Mouse (Mus musculus) cerebellum, adult 2 months (tissue): ENCODE measurements around the gene Blm. TPM values are rescaled to one million over a fixed set of nuclear protein-coding genes. Genes with fewer than 3 reads are reported as not detected.

ENCODE experiments used
- DNase-seq, 2 experiments: peaks; one replicate each; pipeline ENCODE4 v3.0.0; 2021
- H3K27ac ChIP-seq: fragments of 200-500 bp; 2 replicates; pipeline ENCODE4 v1.5.1; 2012; ENCODE audit warnings: low read length, control low read depth, inconsistent platforms; ENCODE audit not compliant: insufficient read depth
- H3K27me3 ChIP-seq: fragments of 200-500 bp; 2 replicates; pipeline ENCODE4 v1.6.1; 2012; ENCODE audit warnings: inconsistent platforms, mild to moderate bottlenecking, low read length, moderate library complexity; ENCODE audit not compliant: control insufficient read depth, insufficient read depth
- H3K4me1 ChIP-seq: fragments of 200-500 bp; 2 replicates; pipeline ENCODE4 v1.6.1; 2011; ENCODE audit warnings: low read length; ENCODE audit not compliant: control insufficient read depth, insufficient read depth
- H3K4me3 ChIP-seq: fragments of 200-500 bp; replicated peaks from 2 replicates; pipeline ENCODE3; 2011; ENCODE audit warnings: mild to moderate bottlenecking, low read depth, low read length, control low read depth; ENCODE audit not compliant: insufficient read depth
- CTCF ChIP-seq: fragments of 200-500 bp; IDR thresholded peaks from 2 replicates; pipeline ENCODE4 v1.5.1; 2011; ENCODE audit warnings: low read depth, mild to moderate bottlenecking, control low read depth, low read length, moderate library complexity, borderline replicate concordance; ENCODE audit not compliant: insufficient read depth
- POLR2A ChIP-seq: fragments of 200-500 bp; IDR thresholded peaks from 2 replicates; pipeline ENCODE4 v1.6.1; 2011; ENCODE audit warnings: low read length, control low read depth, borderline replicate concordance; ENCODE audit not compliant: insufficient read depth
- WGBS: fragments of 180-500 bp; shearing (Covaris S2); methylation state at CpG from one replicate; pipeline ENCODE4 v1.1.7; 2018; 5-methylcytosine and 5-hydroxymethylcytosine counted together
- polyA plus RNA-seq: library from polyadenylated mRNA; depleted of rRNA; stranded (reverse); fragments of >200 nt; gene quantifications from 2 replicates; pipeline ENCODE4 v1.2.3, GENCODE M21; 2012

The Blm gene
- polyA plus RNA-seq, 1 experiment = 5.4 TPM

DNA sequence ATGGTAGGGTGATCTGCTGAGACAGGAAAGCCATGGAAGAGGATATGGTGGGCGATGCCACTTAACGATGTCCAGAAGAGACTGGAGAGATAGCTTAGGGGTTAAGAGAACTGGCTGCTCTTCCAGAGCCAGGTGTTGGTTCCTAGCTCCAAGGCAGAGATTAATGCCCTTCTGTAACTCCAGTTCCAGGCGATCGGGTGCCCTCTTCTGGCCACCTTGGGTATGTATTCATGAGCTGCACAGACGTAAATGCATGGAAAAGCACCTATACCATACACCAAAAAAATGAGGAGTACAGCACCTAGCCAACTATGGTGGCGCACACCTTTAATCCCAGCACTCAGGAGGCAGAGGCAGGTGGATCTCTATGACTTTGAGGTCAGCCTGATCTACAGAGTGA is 110.2 kb downstream of the Blm start:
- WGBS = 89% methylated on average over 6 of the region's 6 CpGs
- Histone ChIP-seq H3K27ac (no peak overlapping the region), H3K4me3 (no peak overlapping the region), H3K4me1 (0 out of 2 replicates have a peak, but pooled peaks cover 4% of the 10 kb centered on the region), H3K27me3 (no peaks in the 10 kb centered on the region)
- TF ChIP-seq POLR2A (no peak), CTCF (peak; percentile 28; the same call in 1 of the 2 replicates)
- no peak for DNase-seq

DNA sequence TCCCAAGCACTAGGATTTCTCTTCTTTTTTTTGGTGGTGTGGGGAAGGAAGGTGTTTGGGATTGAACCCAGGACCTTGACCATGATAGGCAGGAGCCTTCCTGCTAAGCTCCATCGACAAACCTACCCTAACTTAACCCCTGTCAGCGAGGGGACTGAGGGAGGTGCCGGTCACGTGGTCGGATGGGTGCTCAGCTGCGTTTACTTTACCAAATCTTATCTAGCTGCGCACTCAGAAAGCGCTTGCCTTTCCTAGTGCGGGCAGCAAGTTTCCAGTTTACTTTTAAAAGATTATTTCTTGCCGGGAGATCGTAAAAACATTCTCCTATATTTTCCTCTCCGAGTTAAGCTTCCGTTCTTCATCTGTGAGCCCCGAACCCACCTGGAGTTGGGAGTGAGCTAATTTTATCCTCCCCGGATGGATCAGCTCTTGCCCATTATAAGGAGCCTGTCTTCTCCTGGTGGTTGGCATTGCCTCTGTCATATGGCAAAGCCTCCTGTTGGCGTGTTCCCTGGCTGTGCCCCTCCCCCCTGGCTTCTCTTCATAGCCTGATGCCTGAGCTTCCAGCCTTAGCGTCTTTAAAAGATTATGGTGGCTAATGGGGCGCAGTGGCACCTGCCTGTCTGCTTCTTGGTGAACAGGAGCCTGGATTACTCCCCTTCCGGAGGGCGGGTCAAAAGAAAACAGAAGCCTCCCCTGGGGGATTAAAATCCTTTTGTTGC is 112.0 kb downstream of the Blm start:
- 17% methylated on average over 20 of the region's 20 CpGs for WGBS
- peak overlapping the region; percentile 9 for H3K4me3 ChIP-seq
- no peaks in the 10 kb centered on the region for H3K4me1 ChIP-seq
- H3K27me3 ChIP-seq = no peaks in the 10 kb centered on the region
- DNase-seq = peak; percentile 67 to 75
- TF ChIP-seq CTCF = no peak
- TF ChIP-seq POLR2A = no peak
- H3K27ac ChIP-seq = no peak overlapping the region

DNA sequence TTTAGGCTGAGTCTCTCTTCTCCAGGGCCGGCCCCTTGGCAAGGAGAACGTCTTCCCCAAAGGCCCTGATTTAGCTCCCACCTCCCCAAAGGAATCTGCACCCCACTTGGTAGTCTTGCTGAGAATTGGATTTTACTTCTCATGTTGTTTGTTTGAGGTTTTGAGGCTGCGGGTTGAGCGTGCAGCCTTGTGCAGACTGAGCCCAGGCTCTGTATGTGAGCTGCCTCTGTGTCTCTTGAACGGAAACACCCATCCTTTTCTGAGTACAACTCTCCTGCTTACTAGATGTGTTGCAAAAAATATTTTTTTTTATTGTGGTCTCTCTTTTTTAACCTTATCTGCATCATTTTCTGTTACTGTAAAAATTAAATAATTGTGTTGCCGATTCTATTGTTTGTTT is 113.3 kb downstream of the Blm start:
- no peak overlapping the region for H3K27ac ChIP-seq
- DNase-seq = no peak
- WGBS = 97% methylated on average over 6 of the region's 6 CpGs
- no peak overlapping the region for H3K4me3 ChIP-seq
- TF ChIP-seq POLR2A (no peak), CTCF (no peak)
- H3K4me1 ChIP-seq = no peaks in the 10 kb centered on the region
- no peaks in the 10 kb centered on the region for H3K27me3 ChIP-seq

DNA sequence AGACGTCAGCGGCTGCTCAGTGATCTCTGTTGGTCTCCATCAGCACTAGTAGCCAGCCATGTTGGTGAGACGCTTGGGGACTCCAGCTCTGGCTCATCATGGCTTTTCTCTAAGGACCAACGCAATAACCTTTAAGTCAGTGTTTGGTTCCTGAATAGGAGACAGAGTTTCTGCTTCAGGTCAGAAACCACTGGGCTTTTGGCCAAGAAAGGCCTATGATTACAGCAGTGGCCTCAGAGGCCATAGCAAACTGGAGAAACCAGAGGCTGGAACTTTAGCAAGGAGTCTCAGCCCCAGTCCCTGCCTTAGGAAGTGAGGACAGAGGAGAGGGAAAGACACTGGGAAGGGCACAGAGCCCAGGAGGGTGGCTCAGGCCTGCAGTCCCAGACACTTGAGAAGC is 114.3 kb downstream of the Blm start:
- no peak for DNase-seq
- TF ChIP-seq CTCF (no peak), POLR2A (no peak)
- Histone ChIP-seq H3K27ac (no peak overlapping the region), H3K4me3 (no peak overlapping the region), H3K4me1 (no peaks in the 10 kb centered on the region), H3K27me3 (no peaks in the 10 kb centered on the region)
- WGBS = 90% methylated on average over 4 of the region's 4 CpGs

DNA sequence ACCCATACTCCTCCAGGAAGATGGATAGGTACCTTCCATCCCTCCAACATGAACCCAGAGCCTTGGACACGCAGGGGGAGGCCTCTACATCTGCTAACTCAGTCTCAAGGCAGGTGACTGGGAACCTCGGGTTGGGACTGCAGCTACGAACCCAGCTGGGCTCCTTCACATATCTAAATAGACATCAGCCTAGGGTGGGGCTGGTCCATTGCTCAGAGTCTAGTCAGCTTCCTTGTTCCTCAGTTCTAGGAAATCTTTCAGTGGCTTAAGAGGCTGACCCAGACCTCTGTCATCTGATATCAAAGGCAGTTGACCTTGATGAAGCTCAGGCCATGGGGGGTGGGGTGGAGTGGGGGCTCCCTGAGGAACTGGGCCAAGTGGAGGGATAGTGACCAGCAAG is 115.6 kb downstream of the Blm start:
- no peak for DNase-seq
- 86% methylated on average over 3 of the region's 3 CpGs for WGBS
- TF ChIP-seq POLR2A = no peak
- TF ChIP-seq CTCF = no peak
- Histone ChIP-seq H3K4me3 (no peak overlapping the region), H3K4me1 (no peaks in the 10 kb centered on the region), H3K27me3 (no peaks in the 10 kb centered on the region), H3K27ac (no peak overlapping the region)

DNA sequence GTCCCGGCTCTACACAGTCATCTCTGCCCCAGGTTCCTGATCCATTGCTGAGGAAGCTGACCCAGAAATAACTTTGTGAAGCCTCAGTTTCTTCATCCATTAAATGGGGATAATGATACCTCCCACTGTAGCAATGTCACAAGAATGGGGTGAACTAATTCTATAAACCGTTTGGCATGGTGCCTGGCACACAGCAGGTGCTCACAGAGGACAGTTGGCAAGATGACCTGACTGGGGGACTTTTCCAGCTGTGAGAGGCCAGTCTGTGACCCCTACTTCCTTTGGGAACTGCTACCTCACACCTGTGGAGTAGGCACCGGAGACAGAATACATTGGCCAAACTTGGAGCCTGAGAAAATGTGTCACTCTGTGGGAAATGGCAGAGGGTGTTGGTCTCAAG is 116.9 kb downstream of the Blm start:
- TF ChIP-seq POLR2A (no peak), CTCF (no peak)
- 52% methylated on average over 3 of the region's 3 CpGs for WGBS

DNA sequence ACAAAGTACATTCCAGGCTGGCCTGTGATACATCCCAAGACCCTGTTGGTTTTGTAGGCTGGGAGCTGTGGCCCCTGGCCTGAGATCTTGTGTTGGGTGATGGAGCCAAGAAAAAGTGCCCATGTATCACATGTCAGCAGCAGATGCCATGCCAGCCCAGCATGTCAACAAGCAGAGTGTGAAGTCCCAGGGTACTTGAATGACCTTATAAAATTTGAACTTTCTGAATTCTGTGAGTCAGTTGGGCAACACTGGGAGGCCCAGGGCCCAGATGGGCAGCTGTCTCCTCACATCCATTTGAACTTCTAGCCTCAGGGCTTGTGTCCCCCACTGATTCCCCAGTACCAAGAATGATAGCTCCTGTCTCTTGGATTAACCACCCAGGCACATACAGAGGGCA is 117.3 kb downstream of the Blm start:
- H3K4me1 ChIP-seq = no peaks in the 10 kb centered on the region
- no peak for DNase-seq
- no peaks in the 10 kb centered on the region for H3K27me3 ChIP-seq
- no peak for TF ChIP-seq POLR2A
- no peak for TF ChIP-seq CTCF
- no peak overlapping the region for H3K4me3 ChIP-seq
- no peak overlapping the region for H3K27ac ChIP-seq

More for the DNA sequence above, 116.9 kb downstream of the Blm start:
- H3K4me3 ChIP-seq = no peak overlapping the region
- no peaks in the 10 kb centered on the region for H3K4me1 ChIP-seq
- DNase-seq = no peak
- H3K27me3 ChIP-seq = no peaks in the 10 kb centered on the region
- no peak overlapping the region for H3K27ac ChIP-seq

DNA sequence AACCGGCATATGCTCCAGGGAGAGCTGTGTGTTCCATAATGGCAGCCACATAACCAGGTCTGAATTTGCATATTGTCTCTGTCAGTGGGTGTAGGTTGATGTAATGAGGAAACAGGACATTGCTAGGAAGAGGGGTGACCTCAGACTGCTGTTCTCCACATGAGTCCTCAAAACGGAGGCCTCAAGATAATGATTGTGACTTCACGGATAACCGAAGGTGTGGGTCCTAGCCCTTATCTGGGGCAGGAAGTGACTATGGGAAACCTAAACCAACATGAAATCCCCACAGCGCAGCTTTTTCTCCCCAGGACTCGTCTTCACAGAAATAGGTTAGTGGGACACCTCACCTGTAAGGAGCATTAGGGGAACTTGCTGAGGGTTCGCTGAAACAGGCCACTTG is 118.0 kb downstream of the Blm start:
- no peak overlapping the region for H3K27ac ChIP-seq
- no peak for DNase-seq
- H3K27me3 ChIP-seq = no peaks in the 10 kb centered on the region
- 92% methylated on average over 7 of the region's 7 CpGs for WGBS
- H3K4me1 ChIP-seq = no peaks in the 10 kb centered on the region
- TF ChIP-seq CTCF = no peak
- TF ChIP-seq POLR2A = no peak
- no peak overlapping the region for H3K4me3 ChIP-seq
